Mouse (Mus musculus): ENCODE measurements around the gene 1700019N19Rik.

Gene 1700019N19Rik

DNA sequence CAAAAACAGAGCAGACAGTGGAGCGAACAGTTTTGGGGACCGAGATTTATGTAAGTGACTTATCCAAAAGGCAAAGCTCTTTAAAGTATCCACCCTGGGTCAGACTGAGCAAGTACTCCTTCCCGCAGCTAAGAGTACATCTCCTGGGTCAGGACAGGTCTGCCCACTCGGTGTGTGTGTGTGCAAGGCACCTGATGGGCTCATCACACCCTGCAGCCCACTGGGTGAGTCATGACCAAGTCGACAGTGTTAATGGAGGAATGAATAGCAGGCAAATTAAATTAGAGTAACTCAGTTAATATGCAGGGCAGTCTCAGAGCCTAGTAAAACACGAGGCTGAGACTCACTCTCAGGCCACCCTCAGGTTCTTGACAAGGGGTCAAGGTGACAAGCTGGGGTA lies 14.6 kb upstream of the 1700019N19Rik start:
- DNase-seq (ENCODE audit: extremely low read depth, low read depth, low spot score), result no peak

DNA sequence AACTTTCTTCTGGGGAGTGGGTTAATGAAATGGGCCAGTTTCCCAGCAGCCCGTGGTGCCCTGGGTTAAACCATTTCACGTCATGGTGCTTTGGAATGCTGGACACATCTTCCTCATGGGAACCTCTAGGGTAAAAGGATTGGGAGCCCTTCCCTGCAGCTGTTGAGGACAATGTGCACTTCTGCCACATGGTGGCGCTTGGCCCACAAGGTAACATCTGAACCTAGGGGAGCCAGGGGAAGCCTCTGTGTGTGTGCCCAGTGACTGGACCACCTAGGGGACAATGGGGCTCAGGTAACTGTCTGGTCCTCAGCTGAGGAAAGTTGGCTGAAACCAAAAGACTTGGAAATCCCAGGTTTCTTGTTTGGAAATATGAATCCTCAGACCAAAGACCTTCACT lies 12.1 kb upstream of the 1700019N19Rik start:
- DNase-seq (ENCODE audit: extremely low read depth, low read depth, low spot score), result no peak

DNA sequence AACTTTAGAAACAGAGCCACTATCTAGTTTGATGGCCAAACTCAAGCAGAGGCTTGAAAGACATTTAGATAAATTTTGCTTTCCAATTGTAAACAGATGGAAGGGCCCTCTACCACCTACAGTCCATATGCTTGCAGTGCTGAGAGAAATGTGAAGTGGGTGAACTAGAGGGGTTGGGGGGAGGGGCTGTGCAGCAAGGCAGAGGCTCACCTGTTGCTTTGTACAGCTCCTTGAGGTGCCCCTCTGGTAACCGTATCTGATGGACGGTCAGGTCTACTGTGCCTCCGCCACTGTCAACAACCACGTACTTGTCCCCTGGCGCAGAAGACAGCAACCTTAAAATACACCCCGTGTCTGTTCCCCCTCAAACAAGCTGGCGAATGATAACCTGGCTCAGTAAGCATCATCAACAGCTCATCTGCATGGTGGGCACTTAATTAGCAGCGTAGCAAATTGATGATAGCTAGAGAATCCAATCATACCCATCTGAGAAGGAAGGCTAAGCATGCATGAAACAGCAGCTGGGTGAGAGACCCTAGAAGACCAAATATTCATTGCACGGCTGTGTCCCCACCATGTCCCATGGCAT lies 11.0 kb upstream of the 1700019N19Rik start:
- no peak for DNase-seq (ENCODE audit: extremely low read depth, low read depth, low spot score)

DNA sequence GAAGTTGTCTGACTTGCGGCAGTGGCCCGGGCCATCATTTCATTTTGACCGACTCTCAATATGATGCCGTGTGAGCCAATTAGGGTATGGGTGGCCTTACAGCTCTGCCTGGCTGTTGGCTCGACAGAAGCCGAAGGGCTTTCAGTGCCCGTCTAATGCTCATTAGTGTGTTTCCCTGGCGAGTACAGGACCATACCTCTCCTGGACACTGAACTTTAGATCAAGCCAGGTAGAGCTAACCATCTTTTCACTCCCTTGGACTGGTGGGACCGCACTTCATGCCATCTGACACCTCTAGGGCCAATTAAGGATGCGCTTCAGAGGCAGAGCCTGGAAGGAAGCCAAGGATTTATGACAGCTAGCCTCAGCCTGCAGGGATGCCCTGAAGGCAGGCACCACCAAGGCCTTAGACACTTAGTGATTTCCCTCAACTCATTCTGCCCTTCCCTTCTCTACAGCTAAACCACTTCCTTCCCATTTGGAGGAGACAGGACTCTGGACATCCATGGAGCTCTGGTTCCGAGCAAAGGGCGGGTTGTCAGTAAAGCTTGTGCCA lies 931 bp upstream of the 1700019N19Rik start:
- DNase-seq (ENCODE audit: extremely low read depth, low read depth, low spot score), result no peak

DNA sequence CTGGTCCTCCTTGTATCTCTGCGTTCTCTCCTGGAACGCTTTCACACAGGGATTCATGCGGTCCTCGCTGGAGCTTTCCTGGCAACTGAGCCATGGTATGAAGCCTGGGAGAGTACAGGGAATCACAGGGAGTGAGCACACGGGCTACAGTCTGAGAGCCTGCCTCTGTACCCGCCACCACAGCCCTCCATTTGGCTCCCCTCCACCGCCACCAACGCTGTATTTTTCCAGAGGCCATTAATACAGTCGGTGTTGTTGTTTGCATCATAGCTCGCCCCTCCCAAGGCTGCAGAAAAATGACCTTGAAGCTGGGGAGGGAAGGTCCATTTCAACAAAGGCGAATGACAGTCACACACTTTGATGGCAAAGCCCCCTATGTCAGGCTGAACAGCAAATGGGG lies 5.1 kb downstream of the 1700019N19Rik start:
- no peak for DNase-seq (ENCODE audit: extremely low read depth, low read depth, low spot score)

DNA sequence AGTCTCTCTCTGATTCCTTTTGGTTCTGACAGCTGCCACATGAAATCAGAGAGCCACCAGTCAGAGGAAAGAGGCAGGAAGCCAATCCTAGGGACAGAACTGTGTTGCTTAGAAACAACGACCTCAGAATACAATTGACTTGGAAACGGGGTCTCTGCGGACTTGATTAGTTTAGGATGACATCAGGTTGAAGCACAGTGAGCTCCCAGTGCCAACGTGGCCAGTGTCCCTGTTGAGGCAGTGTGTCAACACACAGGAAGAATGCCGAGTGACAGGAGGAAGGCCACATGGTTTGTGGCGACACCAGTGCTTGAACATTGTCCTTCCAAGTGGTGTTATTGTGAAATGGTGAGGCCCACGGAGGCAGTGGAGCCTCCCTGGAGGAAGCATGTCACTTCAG lies 10.3 kb downstream of the 1700019N19Rik start:
- DNase-seq (ENCODE audit: extremely low read depth, low read depth, low spot score), result no peak

DNA sequence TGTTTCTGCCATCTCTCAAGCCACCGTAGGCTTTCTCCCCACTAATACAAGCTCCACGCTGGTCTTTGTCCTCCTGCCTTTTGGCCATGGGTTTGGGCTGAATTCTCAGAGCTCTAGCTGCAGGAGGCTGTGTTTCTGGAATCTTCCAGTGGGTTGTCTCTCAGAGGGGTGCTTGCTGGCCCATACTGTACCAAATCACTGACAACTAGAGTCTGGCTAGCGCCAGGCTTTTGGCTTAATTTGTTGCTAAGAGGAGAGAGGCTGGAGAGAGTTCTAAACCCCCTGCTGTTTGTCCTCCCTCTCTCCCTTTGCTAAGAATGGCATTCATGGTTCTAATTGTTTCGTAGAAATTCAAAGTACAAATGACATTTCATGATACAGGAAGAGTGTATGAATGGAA lies 12.7 kb downstream of the 1700019N19Rik start:
- no peak for DNase-seq (ENCODE audit: extremely low read depth, low read depth, low spot score)

DNA sequence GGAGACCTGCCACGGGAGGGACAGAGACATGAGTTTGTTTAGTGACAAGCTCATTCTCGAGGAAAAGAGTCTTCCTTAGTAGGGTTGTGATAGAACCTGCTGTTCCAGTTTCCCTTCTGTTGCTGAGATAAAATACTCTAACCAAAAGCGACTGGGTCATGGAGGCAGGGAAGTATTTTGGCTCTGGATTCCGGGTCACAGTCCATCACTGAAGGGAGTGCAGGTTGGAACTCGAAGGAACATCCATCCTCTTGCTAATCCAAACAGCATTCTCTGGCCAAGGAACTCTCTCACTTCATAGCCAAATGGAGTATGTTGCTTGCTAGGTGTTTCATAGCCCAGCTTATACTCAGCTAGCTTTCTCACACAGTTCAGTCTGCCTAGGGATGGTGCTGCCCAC lies 17.8 kb downstream of the 1700019N19Rik start:
- peak; percentile 76 for DNase-seq (ENCODE audit: extremely low read depth, low read depth, low spot score)

DNA sequence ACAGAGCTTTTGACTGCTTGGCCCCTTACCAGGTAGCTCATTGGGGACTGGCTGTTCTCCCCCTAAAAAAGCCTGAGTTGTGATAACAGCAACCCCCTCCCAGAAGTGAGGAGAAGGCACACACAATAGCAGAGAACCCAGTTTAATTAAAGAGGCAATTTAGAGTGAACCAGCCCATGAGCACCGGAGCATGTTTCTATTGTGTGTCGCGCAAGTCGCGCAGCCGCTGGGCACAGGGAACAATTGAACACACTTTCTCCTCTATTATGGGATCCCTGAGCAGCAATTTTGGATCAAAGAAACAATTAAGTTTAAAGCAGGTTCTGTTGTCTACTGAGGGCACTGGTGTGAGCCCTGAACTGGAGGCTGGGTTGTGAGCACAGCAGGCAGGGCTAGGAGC lies 26.9 kb downstream of the 1700019N19Rik start:
- DNase-seq (ENCODE audit: extremely low read depth, low read depth, low spot score), result no peak

DNA sequence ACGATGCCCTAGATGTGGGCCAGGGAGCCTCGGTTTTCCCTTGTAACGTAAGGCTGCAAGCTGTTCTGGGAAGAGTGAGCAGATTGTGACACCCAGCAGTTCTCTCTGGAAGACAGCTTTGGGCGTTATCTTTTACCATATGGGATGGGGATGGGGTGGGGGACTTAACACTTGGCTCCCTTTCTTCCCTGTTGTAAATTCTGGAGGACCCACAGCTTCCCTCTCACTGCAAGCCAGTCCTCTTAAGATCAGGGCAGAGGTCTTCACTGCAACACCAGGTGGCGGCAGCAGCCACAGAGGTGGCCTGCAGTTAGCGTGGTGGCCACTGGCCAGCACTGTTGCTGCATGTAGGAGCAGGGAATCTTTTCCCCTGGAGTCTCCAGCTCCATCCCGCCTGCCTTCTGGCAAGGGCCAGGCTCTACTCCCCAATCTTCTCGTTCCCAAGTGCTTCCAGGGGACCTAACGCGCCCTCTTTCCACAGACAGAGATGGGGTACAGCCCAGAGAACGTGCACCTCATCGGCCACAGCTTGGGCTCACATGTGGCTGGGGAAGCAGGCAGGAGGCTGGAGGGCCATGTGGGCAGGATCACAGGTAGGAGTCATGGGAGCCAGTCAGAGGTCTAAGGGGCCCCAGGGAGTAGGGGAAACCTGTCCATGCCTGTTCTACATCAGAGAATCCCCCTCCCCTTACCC lies 31.3 kb downstream of the 1700019N19Rik start:
- DNase-seq (ENCODE audit: extremely low read depth, low read depth, low spot score), result no peak

DNA sequence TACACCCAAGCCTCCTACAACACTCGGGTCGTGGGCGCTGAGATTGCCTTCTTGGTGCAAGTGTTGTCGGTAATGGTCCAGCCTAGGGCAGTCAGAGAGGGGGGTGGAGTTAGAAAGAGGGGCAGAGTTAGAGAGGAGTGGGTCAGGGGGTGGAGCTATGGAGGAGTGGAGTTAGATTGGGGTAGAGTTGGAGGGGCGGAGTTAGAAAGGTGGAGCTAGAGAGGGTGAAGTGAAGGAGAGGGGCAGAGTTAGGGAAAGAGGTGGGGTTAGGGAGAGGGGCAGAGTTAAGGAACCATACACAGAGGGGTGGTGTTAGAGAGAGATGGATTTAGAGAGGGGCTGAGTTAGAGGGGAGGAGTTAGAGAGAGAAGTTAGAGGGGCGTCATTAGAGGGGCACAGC lies 31.9 kb downstream of the 1700019N19Rik start:
- no peak for DNase-seq (ENCODE audit: extremely low read depth, low read depth, low spot score)

DNA sequence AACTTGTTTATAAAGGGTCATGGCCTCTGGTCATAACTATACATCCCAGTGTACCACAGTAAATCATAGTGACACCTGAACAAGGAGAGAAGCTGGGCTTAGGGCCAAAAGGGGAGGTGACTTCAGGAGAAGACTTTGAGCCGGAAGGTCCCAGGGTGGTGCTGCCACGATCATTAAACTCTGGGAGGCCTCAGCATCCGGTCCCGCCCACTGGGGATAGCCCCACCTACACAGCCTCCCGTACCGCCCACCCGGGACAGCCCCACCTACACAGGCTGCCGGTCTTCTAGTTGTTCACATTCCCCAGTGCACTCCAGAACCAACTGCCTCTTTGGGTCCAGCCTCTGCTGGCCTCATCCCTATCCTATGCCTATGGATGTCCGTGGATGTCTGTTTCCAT lies 34.8 kb downstream of the 1700019N19Rik start, which contains the start of gene Pnliprp2:
Pnliprp2 (plus strand) TSS at position 297 of the 400 bp plus-strand sequence.
- DNase-seq (ENCODE audit: extremely low read depth, low read depth, low spot score), result no peak

DNA sequence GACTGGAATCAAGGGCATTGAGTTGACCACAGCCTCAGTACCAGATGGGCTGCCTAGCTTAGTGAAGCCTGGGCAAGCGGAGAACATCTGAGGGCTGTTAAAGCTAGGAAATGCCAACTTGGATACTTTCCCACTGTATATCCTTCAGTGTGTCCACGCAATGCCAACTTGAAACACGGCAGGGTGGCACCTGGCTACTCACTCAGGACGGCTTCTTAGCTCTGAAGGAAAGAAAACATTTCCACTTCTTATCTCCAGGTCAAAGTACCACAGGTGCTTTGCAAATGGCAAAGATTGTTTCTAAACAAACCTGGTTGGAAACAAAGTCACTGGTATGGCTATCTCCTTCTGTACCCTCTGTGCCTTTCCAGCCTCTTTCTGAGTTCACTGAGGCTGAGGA lies 35.4 kb downstream of the 1700019N19Rik start:
- no peak for DNase-seq (ENCODE audit: extremely low read depth, low read depth, low spot score)

DNA sequence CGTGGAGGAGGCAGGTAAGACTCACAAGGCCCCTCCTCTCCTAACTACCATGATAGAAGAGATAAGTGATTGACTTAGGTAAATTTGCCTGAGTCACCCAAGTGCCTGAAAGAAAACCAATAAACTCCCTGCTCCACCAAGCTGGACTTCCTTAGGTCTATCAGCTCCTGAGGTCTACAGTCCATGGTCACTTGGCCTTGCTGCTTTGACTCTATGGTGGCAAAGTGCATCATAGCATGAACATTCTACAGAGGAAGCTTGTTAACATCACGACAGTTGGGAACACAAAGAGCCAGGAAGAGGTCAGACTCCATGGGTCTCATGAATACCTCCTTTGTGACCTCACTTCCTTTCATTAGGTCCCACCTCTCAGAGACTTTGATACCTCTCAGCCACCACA lies 42.8 kb downstream of the 1700019N19Rik start:
- DNase-seq (ENCODE audit: extremely low read depth, low read depth, low spot score), result no peak

DNA sequence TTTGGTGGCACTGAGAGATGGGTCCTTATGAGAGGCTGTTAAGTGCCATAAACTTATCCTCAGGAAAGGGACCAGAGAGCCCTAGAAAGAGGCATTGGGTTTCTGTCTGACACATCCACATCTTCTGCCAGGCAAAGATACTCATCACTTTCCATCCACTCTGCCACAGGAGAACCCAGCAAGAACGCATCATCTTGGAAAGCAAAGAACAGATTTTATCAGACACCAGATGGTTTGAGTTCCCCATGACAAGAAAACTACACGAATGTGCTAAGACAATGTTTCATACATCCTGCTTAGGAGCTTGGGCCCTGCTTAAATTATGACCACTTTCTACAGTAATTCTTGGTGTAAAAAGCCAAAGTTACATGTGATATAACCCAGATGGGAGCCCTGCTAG lies 43.4 kb downstream of the 1700019N19Rik start:
- DNase-seq (ENCODE audit: extremely low read depth, low read depth, low spot score), result no peak

DNA sequence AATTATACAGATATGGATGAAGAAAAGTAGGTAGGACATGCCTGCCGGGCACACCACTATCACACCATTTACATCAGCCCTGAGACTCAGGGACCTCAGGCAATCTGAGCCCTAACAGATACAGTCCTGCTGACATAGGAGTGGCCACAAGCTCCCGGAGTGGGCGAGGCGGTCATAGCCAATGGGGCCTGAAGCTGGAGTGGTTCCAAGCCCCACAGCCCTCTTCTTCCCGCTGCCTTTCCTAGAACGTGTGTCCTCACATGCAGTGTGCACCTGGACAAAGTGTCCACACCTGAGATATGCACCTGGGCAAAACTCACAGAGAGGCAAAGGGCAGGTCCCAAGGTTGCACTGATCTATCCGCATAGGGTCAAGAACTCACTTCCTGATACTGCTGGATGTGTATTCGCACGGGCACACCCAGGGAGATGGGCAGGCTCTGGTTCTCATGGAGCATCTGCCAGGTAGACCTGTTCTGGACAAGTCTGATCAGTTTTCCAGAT lies 46.7 kb downstream of the 1700019N19Rik start:
- DNase-seq (ENCODE audit: extremely low read depth, low read depth, low spot score), result no peak

DNA sequence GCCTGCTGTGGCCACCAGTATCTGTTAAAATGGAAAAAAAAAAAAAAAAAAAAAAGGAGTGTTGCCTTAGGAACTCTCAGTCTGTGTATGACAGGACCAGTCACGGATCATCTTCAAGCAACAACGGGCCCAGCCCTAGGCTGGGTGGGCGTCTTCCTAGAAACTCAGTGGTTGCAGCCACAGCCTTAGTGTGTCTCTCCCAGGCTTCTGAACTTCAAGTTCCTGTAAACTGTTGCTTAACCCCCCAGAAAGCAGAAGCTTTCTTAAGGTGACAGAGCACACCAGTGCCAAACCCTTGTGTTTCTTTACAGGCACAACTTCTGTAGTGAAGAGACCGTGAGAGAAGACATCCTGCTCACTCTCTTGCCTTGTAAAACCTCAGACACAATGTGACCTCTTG lies 50.5 kb downstream of the 1700019N19Rik start:
- no peak for DNase-seq (ENCODE audit: extremely low read depth, low read depth, low spot score)

DNA sequence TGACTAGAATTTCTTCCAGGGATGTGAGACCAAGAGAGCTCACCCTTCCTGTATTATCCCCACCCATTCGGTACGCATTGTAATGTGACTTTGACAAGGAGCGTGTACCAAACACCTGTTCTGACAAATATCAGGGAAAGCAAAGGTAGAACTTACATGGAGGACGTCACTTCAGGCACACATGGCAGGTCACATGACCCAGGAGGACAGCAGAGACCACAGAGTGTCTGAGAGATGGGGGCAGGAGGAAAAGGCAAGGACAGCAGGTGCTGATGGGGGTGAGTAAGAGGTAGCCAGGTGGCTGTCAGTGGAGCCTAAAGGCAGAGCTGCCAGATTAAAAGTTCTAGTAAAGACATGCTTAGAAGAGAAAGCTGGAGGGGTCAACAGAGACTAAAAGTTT lies 51.5 kb downstream of the 1700019N19Rik start:
- no peak for DNase-seq (ENCODE audit: extremely low read depth, low read depth, low spot score)

DNA sequence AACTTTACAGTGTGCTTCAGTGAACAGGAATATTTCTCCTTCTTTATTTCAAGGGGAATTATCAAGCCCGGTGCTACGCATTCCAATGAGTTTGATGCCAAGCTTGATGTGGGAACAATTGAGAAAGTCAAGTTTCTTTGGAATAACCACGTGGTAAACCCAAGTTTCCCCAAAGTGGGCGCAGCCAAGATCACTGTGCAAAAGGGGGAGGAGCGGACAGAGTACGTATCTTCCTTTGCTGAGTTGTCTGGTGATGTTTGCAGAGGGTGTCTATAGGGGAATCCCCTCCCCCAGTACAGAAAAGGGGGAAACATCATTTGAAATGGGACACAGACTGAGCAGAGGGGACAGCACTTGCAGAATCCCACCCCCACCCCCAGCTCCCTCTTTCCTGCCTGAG lies 53.2 kb downstream of the 1700019N19Rik start:
- DNase-seq (ENCODE audit: extremely low read depth, low read depth, low spot score), result no peak

DNA sequence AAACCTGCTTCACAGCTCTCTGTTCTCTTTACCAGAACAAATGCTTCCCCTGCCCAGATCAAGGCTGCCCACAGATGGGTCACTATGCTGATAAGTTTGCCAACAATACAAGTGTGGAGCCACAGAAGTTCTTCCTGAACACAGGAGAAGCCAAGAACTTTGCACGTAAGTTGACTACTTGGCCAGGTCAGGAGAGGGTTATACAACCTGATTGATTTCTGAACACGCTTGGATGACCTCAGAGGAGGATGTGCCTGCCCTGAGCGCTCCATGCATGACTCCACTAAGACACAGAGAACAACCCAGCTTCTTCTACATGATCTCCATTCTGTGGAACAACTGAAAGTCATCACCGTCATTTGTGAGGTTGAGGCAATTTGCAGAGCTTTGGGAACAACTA lies 56.1 kb downstream of the 1700019N19Rik start:
- DNase-seq (ENCODE audit: extremely low read depth, low read depth, low spot score), result no peak
